Mouse (Mus musculus) limb, embryonic 10.5 days (tissue): ENCODE measurements around the gene Heatr5b. TPM values are rescaled to one million over a fixed set of nuclear protein-coding genes. Genes with fewer than 3 reads are reported as not detected.

ENCODE experiments used
- DNase-seq: peaks from one replicate; pipeline ENCODE4 v3.0.0-alpha.2; 2017; ENCODE audit warnings: low spot score
- H3K27ac ChIP-seq: fragments of 300-500 bp; sonication (generic); 2 replicates; pipeline ENCODE4 v1.5.1; 2016; ENCODE audit warnings: mild to moderate bottlenecking
- H3K27me3 ChIP-seq: fragments of 300-500 bp; sonication (generic); 2 replicates; pipeline ENCODE4 v1.6.1; 2016; ENCODE audit warnings: low read depth, mild to moderate bottlenecking; ENCODE audit not compliant: poor library complexity, severe bottlenecking
- H3K36me3 ChIP-seq: fragments of 300-500 bp; sonication (generic); 2 replicates; pipeline ENCODE4 v1.6.1; 2016; ENCODE audit warnings: mild to moderate bottlenecking, moderate library complexity
- H3K4me1 ChIP-seq: fragments of 300-500 bp; sonication (generic); 2 replicates; pipeline ENCODE4 v1.6.1; 2016
- H3K4me3 ChIP-seq: fragments of 300-500 bp; sonication (generic); 2 replicates; pipeline ENCODE4 v1.5.1; 2016; ENCODE audit warnings: mild to moderate bottlenecking, moderate library complexity
- H3K9me3 ChIP-seq: fragments of 300-500 bp; sonication (generic); replicated peaks from 2 replicates; pipeline ENCODE4 v1.6.1; 2016; ENCODE audit warnings: mild to moderate bottlenecking
- WGBS: fragments of 180-500 bp; shearing (Covaris S2); methylation state at CpG from one replicate; pipeline ENCODE4 v1.1.7; 2016; 5-methylcytosine and 5-hydroxymethylcytosine counted together
- polyA plus RNA-seq: library from polyadenylated mRNA; unstranded; fragments of >200 nt; fragmentation: Nextera tagmentation; extraction: Ambion mirVana; gene quantifications from 2 replicates; pipeline ENCODE4 v1.2.1, GENCODE M21; 2016

Heatr5b gene
- polyA plus RNA-seq, 1 experiment from 2014 or later = 17.5 TPM

DNA sequence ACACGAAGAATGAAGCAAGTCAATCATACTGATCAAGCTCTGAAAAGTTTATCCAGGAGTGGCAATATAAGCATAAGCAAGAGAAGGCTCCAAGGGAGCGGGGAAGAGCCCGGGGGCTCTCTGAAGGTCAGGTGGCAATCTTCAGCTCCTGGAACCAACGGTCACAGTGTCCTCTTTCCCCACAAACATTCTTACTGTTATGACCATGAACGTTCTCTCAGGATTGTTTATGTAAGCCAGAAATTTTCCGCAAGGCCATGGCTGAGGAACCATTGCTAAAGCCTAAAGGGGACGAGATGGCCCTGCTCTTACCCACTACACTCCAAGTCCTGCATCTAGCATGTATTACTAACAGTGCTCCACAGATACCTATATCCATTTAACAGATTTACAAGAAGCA lies 113.5 kb downstream of the Heatr5b start:
- 88% methylated on average over 7 of the region's 7 CpGs for WGBS
- Histone ChIP-seq H3K9me3 (no peaks in the 10 kb centered on the region), H3K36me3 (peaks cover 15% of the 10 kb centered on the region)

DNA sequence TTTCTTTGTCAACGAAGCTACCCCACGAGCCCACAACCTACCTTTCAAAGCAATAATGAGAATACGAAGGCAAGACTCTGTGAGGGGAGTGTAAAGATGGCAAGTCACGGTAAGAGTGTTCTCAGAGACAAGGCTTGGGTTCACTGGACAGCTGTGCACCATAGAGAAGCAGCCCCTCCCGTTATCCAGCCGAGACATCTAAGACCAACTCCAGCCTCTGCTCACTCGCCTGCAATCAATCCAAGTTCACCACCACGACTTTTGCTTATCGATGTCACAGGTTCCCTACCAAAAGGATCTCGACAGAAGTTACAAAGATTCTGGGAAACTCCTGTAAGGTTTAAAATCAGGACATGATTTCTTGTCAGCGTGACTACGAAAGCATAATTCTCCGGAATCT lies 116.1 kb downstream of the Heatr5b start:
- Histone ChIP-seq H3K4me1 (no peaks in the 10 kb centered on the region), H3K27me3 (no peaks in the 10 kb centered on the region), H3K9me3 (no peaks in the 10 kb centered on the region), H3K27ac (no peak overlapping the region), H3K4me3 (no peak overlapping the region), H3K36me3 (peaks cover 12% of the 10 kb centered on the region)
- DNase-seq = no peak
- 96% methylated on average over 13 of the region's 13 CpGs for WGBS

More for the DNA sequence above, 113.5 kb downstream of the Heatr5b start:
- Histone ChIP-seq H3K27me3 (no peaks in the 10 kb centered on the region), H3K27ac (no peak overlapping the region), H3K4me3 (no peak overlapping the region), H3K4me1 (no peaks in the 10 kb centered on the region)
- DNase-seq = no peak

DNA sequence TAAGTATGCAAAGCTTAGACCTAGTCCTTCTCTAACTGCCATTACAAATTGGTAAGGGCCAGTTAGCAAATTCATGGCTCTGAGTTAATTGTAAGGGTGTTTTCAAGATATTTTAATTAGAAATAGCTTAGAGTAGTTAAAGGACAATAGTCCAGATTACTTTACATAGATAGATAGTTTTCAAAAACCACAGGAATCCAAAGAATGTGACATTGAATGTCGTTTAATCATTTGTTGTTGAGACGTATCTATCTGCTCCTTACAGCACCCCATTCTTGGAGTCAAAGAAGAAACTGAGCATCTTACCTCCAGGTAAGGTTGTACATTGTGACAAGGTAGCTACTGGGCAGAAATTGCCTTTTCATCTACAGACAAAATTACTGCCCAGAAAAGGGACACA lies 124.9 kb downstream of the Heatr5b start:
- 0 out of 2 replicates have a peak, but pooled peaks cover 7% of the 10 kb centered on the region for H3K4me1 ChIP-seq
- H3K9me3 ChIP-seq = no peaks in the 10 kb centered on the region
- H3K27ac ChIP-seq = no peak overlapping the region
- no peak for DNase-seq
- no peak overlapping the region for H3K4me3 ChIP-seq
- H3K36me3 ChIP-seq = peaks cover 8% of the 10 kb centered on the region
- WGBS = 85% methylated on average over 2 of the region's 2 CpGs
- H3K27me3 ChIP-seq = no peaks in the 10 kb centered on the region

DNA sequence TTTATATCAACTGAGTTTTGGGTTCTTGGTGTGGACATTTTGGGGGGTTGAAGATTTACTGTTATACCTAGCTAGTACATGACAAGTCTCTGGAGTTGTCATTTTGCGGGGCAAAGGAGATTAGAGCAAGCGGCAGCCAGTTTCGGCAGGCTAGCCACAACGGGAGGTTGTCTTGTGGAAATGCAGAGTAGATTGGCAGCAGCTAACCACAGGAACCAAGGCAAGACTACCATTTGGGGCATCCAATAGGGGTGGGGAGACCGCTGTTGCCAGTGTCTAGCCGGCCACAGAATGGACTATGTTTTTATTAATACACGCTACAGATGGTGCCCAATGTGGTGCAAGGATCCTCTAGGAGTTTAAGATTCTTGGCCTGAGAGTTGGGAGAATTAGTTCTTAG lies 126.7 kb downstream of the Heatr5b start:
- Histone ChIP-seq H3K27ac (no peak overlapping the region), H3K9me3 (no peaks in the 10 kb centered on the region), H3K27me3 (no peaks in the 10 kb centered on the region), H3K4me3 (no peak overlapping the region), H3K4me1 (0 out of 2 replicates have a peak, but pooled peaks cover 1% of the 10 kb centered on the region), H3K36me3 (peaks cover 11% of the 10 kb centered on the region)
- WGBS = 92% methylated on average over 7 of the region's 7 CpGs
- no peak for DNase-seq

DNA sequence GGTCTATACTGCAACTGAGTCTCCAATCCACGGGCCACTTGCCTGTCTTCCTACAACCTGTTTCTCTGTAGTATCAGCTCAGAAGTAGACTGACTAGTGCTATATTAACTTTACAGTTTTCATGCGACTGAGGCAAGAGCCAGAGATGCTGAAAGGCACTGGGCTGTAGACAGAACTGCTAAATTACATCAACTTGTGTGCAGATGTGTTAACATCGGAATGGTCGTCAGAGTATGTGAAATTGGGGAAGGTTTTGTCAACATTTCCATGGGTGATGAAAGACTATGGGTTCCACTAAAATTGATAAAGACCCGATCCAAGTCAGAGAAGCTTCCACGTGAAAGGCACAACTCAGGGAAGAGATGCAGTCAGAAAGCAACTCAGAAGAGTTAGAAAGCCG lies 132.2 kb downstream of the Heatr5b start:
- H3K36me3 ChIP-seq = peaks cover 22% of the 10 kb centered on the region
- no peak overlapping the region for H3K4me3 ChIP-seq
- WGBS = 93% methylated on average over 7 of the region's 7 CpGs
- no peaks in the 10 kb centered on the region for H3K27me3 ChIP-seq
- H3K27ac ChIP-seq = no peak overlapping the region
- no peaks in the 10 kb centered on the region for H3K4me1 ChIP-seq
- no peaks in the 10 kb centered on the region for H3K9me3 ChIP-seq
- no peak for DNase-seq

Other genes with a start within 250 kb of the Heatr5b start
- 4.4 and 5.5 TPM in 2 replicates for gene Strn, start 98.2 kb downstream of the Heatr5b start, polyA plus RNA-seq
- 33.6 and 41.1 TPM in 2 replicates for gene Gpatch11, start 203 bp upstream of the Heatr5b start, polyA plus RNA-seq
- 6.9 and 9.9 TPM in 2 replicates for gene Eif2ak2, start 47.2 kb upstream of the Heatr5b start, polyA plus RNA-seq
- 0.06 and 0.13 TPM in 2 replicates for gene Sult6b1, start 71.6 kb upstream of the Heatr5b start, polyA plus RNA-seq
- gene Cebpzos, start 81.1 kb upstream of the Heatr5b start, polyA plus RNA-seq = 87.0 and 91.3 TPM in 2 replicates
- gene Cebpz, start 101.7 kb upstream of the Heatr5b start, polyA plus RNA-seq = 53.8 and 56.1 TPM in 2 replicates
- gene Ndufaf7, start 101.8 kb upstream of the Heatr5b start, polyA plus RNA-seq = 47.9 and 48.2 TPM in 2 replicates
- gene Prkd3, start 185.5 kb upstream of the Heatr5b start, polyA plus RNA-seq = 42.6 and 51.8 TPM in 2 replicates
- 0.99 and 1.3 TPM in 2 replicates for gene Qpct, start 216.5 kb upstream of the Heatr5b start, polyA plus RNA-seq